Mouse (Mus musculus) lung, adult 2 months (tissue): ENCODE measurements around the gene Faap24.

Source experiments
- CTCF ChIP-seq: fragments of 200-500 bp; IDR thresholded peaks from 2 replicates; pipeline ENCODE4 v1.5.1; 2011; ENCODE audit warnings: mild to moderate bottlenecking, low read length, control low read depth; ENCODE audit not compliant: insufficient read depth
- POLR2A ChIP-seq: fragments of 200-500 bp; IDR thresholded peaks from 2 replicates; pipeline ENCODE4 v1.6.1; 2011; ENCODE audit warnings: low read depth, mild to moderate bottlenecking, control low read depth, low read length, borderline replicate concordance; ENCODE audit errors: extremely low read depth

DNA sequence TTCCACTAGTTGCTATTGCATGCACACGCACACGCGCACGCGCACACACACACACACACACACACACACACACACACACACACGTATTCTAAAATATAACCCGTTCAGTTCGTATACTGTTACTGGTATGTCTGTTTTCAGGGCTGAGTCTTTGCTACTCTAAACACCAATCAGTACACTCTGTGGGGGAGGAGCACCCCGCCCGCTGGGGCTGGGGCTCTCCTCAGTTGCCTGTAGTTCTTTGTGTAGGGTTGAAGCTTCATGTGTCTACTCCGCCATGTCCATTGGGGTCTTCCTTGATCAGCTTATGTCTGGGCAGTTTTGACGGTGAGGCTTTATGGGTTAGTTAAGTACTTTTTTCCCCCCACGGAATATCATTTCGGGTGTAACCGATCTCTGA, 43.3 kb downstream of the Faap24 start:
- no peak for TF ChIP-seq CTCF
- TF ChIP-seq POLR2A: no peak
